In the genomic region with DNA sequence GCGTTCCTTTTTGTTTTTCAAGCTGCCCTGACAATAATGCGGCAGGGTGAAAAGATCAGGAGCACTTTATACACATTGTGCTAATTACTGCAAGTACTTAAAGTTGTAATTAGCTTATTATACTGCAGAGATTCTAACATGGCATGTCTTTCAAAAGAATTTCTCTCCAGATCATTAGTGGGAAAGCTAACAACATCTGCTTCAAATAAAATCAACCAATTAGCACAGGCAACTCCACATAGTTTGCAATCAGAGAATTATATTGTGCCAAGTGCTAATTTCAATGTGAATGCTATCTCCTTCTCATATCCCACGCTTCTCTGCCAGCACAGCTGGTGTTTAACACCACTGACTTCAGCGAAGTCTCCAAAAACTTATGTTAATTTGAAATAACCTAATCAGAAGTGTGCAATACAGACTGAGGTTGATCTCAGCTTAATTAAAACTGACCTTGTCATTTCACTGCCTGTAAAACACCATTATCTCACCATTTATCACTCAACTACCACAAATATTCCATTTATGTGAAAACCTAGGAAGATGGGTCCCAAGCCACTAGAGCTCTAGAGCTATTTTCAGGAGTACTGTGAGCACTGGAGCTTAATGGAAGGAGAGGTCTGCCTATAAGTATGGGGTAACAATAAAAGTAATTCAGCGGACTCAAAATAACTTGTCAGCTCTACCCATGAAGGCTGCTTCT, we compare ENCODE assay signal across 22 mouse cellular contexts.
DNase-seq lines count a peak whose midpoint lies in the region; ATAC-seq lines count a peak whose summit lies in the region.
"Had no signal": no experiment of that assay in that cellular context is flagged by ENCODE, and none has a peak within 500 bp of the region (broad histone marks: within the 10 kb centered on the region; RNA-seq: fewer than 3 reads in every experiment).

No protein-coding gene starts in this region.

- no peak for DNase-seq in hindbrain, embryonic 14.5 days (ENCODE audit: low spot score)
- DNase-seq in neural tube, embryonic 10.5 days (ENCODE audit: extremely low spot score, low spot score): no peak
- peak; percentile 42 for DNase-seq in telencephalon, adult 2 months (ENCODE audit: low read depth, low spot score)
- DNase-seq in lung, postnatal 36 days: no peak
- DNase-seq in frontal cortex, postnatal 14 days (ENCODE audit: low spot score in 2 of 2): no peak
- DNase-seq: adrenal gland, postnatal 25 days; cerebellum, adult 2 months; gastrocnemius, postnatal 10 days; heart, adult 2 months; kidney, adult 2 months; kidney, postnatal 10 days; liver, postnatal 0 days; lung, postnatal 14 days had no signal

- no peaks in the 10 kb centered on the region for H3K27me3 ChIP-seq in hindbrain, embryonic 14.5 days (ENCODE audit: control insufficient read depth, insufficient read depth, low read length)
- H3K27me3 ChIP-seq in hindbrain, embryonic 16.5 days (replicated peaks; ENCODE audit: control insufficient read depth, insufficient read depth, low read length): no peaks in the 10 kb centered on the region
- H3K27me3 ChIP-seq in neural tube, embryonic 13.5 days: no peaks in the 10 kb centered on the region
- no peaks in the 10 kb centered on the region for H3K27me3 ChIP-seq in forebrain, embryonic 15.5 days
- H3K27me3 ChIP-seq: CH12.LX; heart, embryonic 15.5 days had no signal

- H3K9me3 ChIP-seq in hindbrain, embryonic 14.5 days (ENCODE audit: control insufficient read depth, low read length): no peaks in the 10 kb centered on the region
- no peaks in the 10 kb centered on the region for H3K9me3 ChIP-seq in hindbrain, embryonic 16.5 days (ENCODE audit: control insufficient read depth, low read length)
- H3K9me3 ChIP-seq in neural tube, embryonic 13.5 days: no peaks in the 10 kb centered on the region
- no peaks in the 10 kb centered on the region for H3K9me3 ChIP-seq in forebrain, embryonic 15.5 days
- H3K9me3 ChIP-seq: heart, embryonic 15.5 days; limb, embryonic 10.5 days; megakaryocyte, embryonic 14.5 days had no signal

- H3K4me1 ChIP-seq in hindbrain, embryonic 14.5 days (replicated peaks; ENCODE audit: control insufficient read depth, insufficient read depth, low read length): no peaks in the 10 kb centered on the region
- H3K4me1 ChIP-seq in hindbrain, embryonic 16.5 days (ENCODE audit: control insufficient read depth, insufficient read depth, low read depth, low read length): no peaks in the 10 kb centered on the region
- H3K4me1 ChIP-seq in neural tube, embryonic 13.5 days (replicated peaks): no peaks in the 10 kb centered on the region
- peaks cover 7% of the 10 kb centered on the region; the same call in 1 of the 2 replicates for H3K4me1 ChIP-seq in forebrain, embryonic 15.5 days
- H3K4me1 ChIP-seq: heart, embryonic 15.5 days; limb, embryonic 10.5 days; megakaryocyte, embryonic 14.5 days had no signal

- 0 out of 2 replicates have a peak, but pooled peaks have one; percentile 57 for ATAC-seq in hindbrain, embryonic 14.5 days (ENCODE audit: low FRiP score)
- ATAC-seq in hindbrain, embryonic 16.5 days: no peak
- ATAC-seq in neural tube, embryonic 13.5 days (ENCODE audit: low read depth): peak; percentile 67
- peak; percentile 96 for ATAC-seq in forebrain, embryonic 15.5 days (replicated peaks)
- ATAC-seq: liver, postnatal 0 days had no signal

- no peaks in the 10 kb centered on the region for H3K36me3 ChIP-seq in hindbrain, embryonic 14.5 days (replicated peaks; ENCODE audit: control insufficient read depth, insufficient read depth)
- H3K36me3 ChIP-seq in hindbrain, embryonic 16.5 days (ENCODE audit: control insufficient read depth, insufficient read depth, low read length): no peaks in the 10 kb centered on the region
- no peaks in the 10 kb centered on the region for H3K36me3 ChIP-seq in neural tube, embryonic 13.5 days
- no peaks in the 10 kb centered on the region for H3K36me3 ChIP-seq in forebrain, embryonic 15.5 days
- H3K36me3 ChIP-seq: heart, embryonic 15.5 days; limb, embryonic 10.5 days had no signal

- no peak overlapping the region for H3K27ac ChIP-seq in hindbrain, embryonic 14.5 days
- H3K27ac ChIP-seq in hindbrain, embryonic 16.5 days (ENCODE audit: low read depth, low read length): no peak overlapping the region
- H3K27ac ChIP-seq in neural tube, embryonic 13.5 days (replicated peaks): no peak overlapping the region
- H3K27ac ChIP-seq in forebrain, embryonic 15.5 days (replicated peaks): 0 out of 2 replicates have a peak overlapping the region, but pooled peaks have one; percentile 34
- H3K27ac ChIP-seq: heart, adult 2 months; heart, embryonic 15.5 days; layer of hippocampus, adult 2 months; left cerebral cortex, adult 2 months; limb, embryonic 10.5 days had no signal

- H3K4me3 ChIP-seq in hindbrain, embryonic 14.5 days (replicated peaks; ENCODE audit: low read length): no peak overlapping the region
- no peak overlapping the region for H3K4me3 ChIP-seq in hindbrain, embryonic 16.5 days (ENCODE audit: low read length)
- no peak overlapping the region for H3K4me3 ChIP-seq in neural tube, embryonic 13.5 days
- H3K4me3 ChIP-seq in forebrain, embryonic 15.5 days: no peak overlapping the region
- H3K4me3 ChIP-seq: heart, adult 2 months; heart, embryonic 15.5 days; layer of hippocampus, adult 2 months; left cerebral cortex, adult 2 months; limb, embryonic 10.5 days; megakaryocyte, embryonic 14.5 days had no signal

- 65% methylated on average over 5 of the region's 5 CpGs for WGBS in hindbrain, embryonic 14.5 days
- WGBS in hindbrain, embryonic 16.5 days: 64% methylated on average over 5 of the region's 5 CpGs
- WGBS in neural tube, embryonic 13.5 days: 76% methylated on average over 5 of the region's 5 CpGs
- 25% methylated on average over 5 of the region's 5 CpGs for WGBS in forebrain, embryonic 15.5 days

- no peak overlapping the region for H3K9ac ChIP-seq in hindbrain, embryonic 14.5 days
- no peak overlapping the region for H3K9ac ChIP-seq in hindbrain, embryonic 16.5 days (ENCODE audit: low read depth, low read length)
- no peak overlapping the region for H3K9ac ChIP-seq in neural tube, embryonic 13.5 days
- H3K9ac ChIP-seq in forebrain, embryonic 15.5 days (replicated peaks): no peak overlapping the region
- H3K9ac ChIP-seq: heart, embryonic 15.5 days; liver, postnatal 0 days had no signal

- H3K4me2 ChIP-seq in hindbrain, embryonic 14.5 days (replicated peaks): no peak overlapping the region
- H3K4me2 ChIP-seq in hindbrain, embryonic 16.5 days (ENCODE audit: low read length): no peak overlapping the region
- H3K4me2 ChIP-seq in neural tube, embryonic 13.5 days: no peak overlapping the region
- no peak overlapping the region for H3K4me2 ChIP-seq in forebrain, embryonic 15.5 days (replicated peaks)
- H3K4me2 ChIP-seq: heart, embryonic 15.5 days had no signal
